Mouse (Mus musculus) liver, adult 2 months (tissue): ENCODE measurements at regions not wholly inside any gene's neighbourhood (a gene's known extent, or its start where the extent isn't known, plus 50 kb on each side); places are given as distances from the start of the nearest gene placed in this dataset.
A peak's percentile ranks its signal among the peaks of the same experiment; 100 is the strongest.

Experiments
- DNase-seq: peaks from one replicate; pipeline ENCODE4 v3.0.0-alpha.2; 2011; ENCODE audit warnings: low read depth, low spot score; ENCODE audit errors: extremely low read depth
- H3K27ac ChIP-seq: fragments of 200-500 bp; replicated peaks from 2 replicates; pipeline ENCODE4 v1.5.1; 2012; ENCODE audit warnings: low read depth, mild to moderate bottlenecking, control low read depth, inconsistent platforms, low read length; ENCODE audit not compliant: insufficient read depth
- H3K27me3 ChIP-seq: fragments of 200-500 bp; 2 replicates; pipeline ENCODE4 v1.6.1; 2012; ENCODE audit warnings: mild to moderate bottlenecking, moderate library complexity, low read length, inconsistent platforms; ENCODE audit not compliant: control insufficient read depth, insufficient read depth
- H3K36me3 ChIP-seq: fragments of 200-500 bp; 2 replicates; pipeline ENCODE4 v1.6.1; 2012; ENCODE audit warnings: low read length, inconsistent platforms; ENCODE audit not compliant: control insufficient read depth, insufficient read depth
- H3K4me1 ChIP-seq: fragments of 200-500 bp; 2 replicates; pipeline ENCODE4 v1.6.1; 2011; ENCODE audit warnings: low read length; ENCODE audit not compliant: control insufficient read depth, insufficient read depth
- H3K4me3 ChIP-seq: fragments of 200-500 bp; 2 replicates; pipeline ENCODE4 v1.5.1; 2011; ENCODE audit warnings: low read depth, mild to moderate bottlenecking, control low read depth, low read length, moderate library complexity; ENCODE audit not compliant: insufficient read depth
- H3K79me2 ChIP-seq: fragments of 200-500 bp; 2 replicates; pipeline ENCODE4 v1.6.1; 2012; ENCODE audit warnings: inconsistent platforms, mild to moderate bottlenecking, low read length, moderate library complexity; ENCODE audit not compliant: control insufficient read depth, insufficient read depth
- H3K9ac ChIP-seq: fragments of 200-500 bp; 2 replicates; pipeline ENCODE4 v1.6.1; 2012; ENCODE audit warnings: low read depth, mild to moderate bottlenecking, control low read depth, inconsistent platforms, low read length
- CTCF ChIP-seq: fragments of 200-500 bp; IDR thresholded peaks from 2 replicates; pipeline ENCODE4 v1.5.1; 2011; ENCODE audit warnings: low read depth, low read length, control low read depth
- POLR2A ChIP-seq: fragments of 200-500 bp; IDR thresholded peaks from 2 replicates; pipeline ENCODE4 v1.6.1; 2011; ENCODE audit warnings: low read length, control low read depth; ENCODE audit not compliant: insufficient read depth; ENCODE audit errors: extremely low read depth
- WGBS: fragments of 180-500 bp; shearing (Covaris S2); methylation state at CpG from one replicate; pipeline ENCODE4 v1.1.7; 2018; 5-methylcytosine and 5-hydroxymethylcytosine counted together

- Histone ChIP-seq H3K9ac (no peak overlapping the region), H3K36me3 (no peaks in the 10 kb centered on the region), H3K4me3 (no peak overlapping the region), H3K27ac (no peak overlapping the region), H3K4me1 (no peaks in the 10 kb centered on the region), H3K79me2 (no peaks in the 10 kb centered on the region), H3K27me3 (no peaks in the 10 kb centered on the region)
- no peak for DNase-seq
- TF ChIP-seq CTCF: no peak
- no peak for TF ChIP-seq POLR2A
- 88% methylated on average over 5 of the region's 5 CpGs for WGBS
Observed at GRCm38 (mm10) chrX:10878922-10879321, 164.1 kb downstream of the Mid1ip1 start.

DNA sequence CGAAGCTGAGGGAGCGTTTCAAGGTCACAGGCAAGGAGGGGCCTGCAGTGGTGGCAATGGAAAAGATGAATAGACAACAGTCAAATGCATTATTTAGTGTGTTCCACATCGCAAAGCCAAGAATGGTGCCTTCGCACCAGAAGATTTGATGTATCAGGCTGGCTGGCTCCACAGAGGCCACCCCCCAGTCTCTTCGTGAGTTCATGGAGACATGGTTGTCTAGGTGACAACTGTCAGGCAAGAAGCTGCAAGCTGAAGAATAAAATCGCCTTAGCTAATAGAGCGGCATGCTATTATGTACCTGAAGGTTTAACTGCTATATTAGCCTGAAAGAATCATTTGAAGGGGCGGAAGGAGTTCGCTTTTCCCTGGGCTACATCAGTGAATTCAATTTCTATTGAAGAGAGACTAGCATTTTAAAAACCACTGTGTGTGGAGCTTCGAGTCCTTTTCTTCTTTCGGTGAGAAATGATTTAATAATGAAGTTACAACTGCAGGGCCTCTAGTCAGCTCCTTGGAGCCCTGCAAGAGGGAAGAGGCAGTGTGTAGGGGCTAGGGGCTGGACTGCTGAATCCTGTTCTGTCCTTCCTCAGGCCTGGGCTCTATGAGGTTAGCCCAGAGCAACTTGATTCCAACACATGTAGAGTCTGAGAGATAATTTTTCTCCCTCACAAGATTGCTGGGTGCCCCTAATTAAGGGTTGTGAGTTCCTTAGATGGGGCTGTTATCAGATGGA, 169.1 kb downstream of the Mid1ip1 start:
- no peaks in the 10 kb centered on the region for H3K79me2 ChIP-seq
- 84% methylated on average over 11 of the region's 11 CpGs for WGBS
- no peaks in the 10 kb centered on the region for H3K4me1 ChIP-seq
- no peak overlapping the region for H3K9ac ChIP-seq
- no peaks in the 10 kb centered on the region for H3K36me3 ChIP-seq
- no peaks in the 10 kb centered on the region for H3K27me3 ChIP-seq
- no peak overlapping the region for H3K27ac ChIP-seq
- no peak overlapping the region for H3K4me3 ChIP-seq
- TF ChIP-seq CTCF (no peak), POLR2A (no peak)
- DNase-seq: no peak

DNA sequence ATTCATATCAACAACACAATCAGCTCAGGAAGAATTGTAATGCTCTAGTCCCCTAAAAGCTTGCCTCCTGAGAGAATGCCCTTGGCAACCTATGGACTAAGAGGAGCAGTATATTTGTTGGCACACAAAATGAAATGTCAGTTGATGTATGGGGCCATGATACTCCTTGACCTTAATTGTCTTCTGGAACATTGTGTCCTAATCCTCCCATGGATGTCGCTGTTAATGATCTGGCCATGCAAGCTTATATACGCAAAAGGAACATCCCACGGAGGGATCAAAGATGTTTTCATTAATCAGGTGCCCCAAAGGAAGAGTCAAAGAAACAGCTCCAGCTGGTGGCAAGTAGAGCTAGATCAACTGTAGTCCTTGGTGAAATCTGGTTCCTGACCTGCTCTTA, 178.0 kb downstream of the Mid1ip1 start:
- 92% methylated on average over 3 of the region's 3 CpGs for WGBS
- no peaks in the 10 kb centered on the region for H3K4me1 ChIP-seq
- H3K27me3 ChIP-seq: no peaks in the 10 kb centered on the region
- no peaks in the 10 kb centered on the region for H3K79me2 ChIP-seq
- no peak for TF ChIP-seq POLR2A
- TF ChIP-seq CTCF: no peak
- no peaks in the 10 kb centered on the region for H3K36me3 ChIP-seq
- no peak overlapping the region for H3K9ac ChIP-seq
- H3K27ac ChIP-seq: no peak overlapping the region
- no peak for DNase-seq
- no peak overlapping the region for H3K4me3 ChIP-seq

DNA sequence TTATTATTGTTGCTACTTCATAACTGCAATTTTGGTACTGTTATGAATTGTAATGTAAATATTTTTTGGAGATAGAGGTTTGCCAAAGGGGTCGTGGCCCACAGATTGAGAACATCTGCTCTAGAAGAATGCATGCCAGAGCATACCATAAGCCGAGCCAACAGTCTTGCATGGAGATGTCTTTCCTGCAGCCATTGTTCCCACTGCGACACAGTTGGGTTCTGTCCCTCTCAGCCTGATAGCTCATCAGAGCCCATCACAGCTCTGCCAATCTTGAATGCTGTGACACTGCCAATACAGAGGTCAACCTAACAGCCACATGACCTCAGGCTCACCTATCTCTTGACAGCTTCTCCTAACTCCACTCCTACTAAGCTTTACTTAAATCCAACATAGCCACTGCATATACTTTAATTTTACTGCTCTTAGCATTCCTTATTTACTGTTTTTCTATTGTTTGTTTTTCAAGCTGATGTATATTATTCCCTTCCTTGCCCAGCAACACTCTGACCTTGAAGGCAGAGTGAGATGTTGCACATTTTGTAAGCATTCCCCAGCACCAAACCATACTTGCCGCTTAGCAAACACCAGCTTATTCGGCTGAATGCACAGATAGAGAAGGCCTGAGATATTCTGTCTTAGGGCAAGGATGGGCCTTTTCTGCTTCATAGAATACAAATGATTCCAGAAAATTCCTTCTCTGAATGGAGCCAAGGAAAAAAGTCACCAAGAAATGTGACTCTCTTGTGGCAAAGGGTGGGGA, 181.6 kb downstream of the Mid1ip1 start:
- Histone ChIP-seq H3K4me3 (no peak overlapping the region), H3K4me1 (no peaks in the 10 kb centered on the region), H3K9ac (no peak overlapping the region), H3K27me3 (no peaks in the 10 kb centered on the region), H3K36me3 (no peaks in the 10 kb centered on the region), H3K27ac (no peak overlapping the region), H3K79me2 (no peaks in the 10 kb centered on the region)
- TF ChIP-seq CTCF: no peak
- no peak for TF ChIP-seq POLR2A
- WGBS: 83% methylated on average over 5 of the region's 5 CpGs
- no peak for DNase-seq

DNA sequence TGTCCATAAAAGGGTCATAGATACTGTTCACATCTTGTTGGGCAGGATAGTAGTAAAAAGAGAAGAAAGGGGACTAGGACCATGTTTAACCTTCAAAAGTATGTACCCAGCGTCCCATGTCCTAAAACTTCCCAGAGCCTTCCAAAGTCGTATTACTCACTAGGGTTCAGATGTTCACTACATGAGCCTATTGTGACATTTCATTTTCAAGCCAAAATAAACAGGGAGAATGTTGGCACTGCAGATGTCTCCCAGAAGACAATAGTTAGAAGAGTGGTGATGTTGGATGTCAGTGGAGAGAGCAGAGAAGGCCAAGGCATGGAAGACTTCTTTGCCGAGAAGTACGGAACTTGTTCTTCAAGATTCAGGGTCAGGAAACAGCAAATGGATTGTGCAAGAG, 187.9 kb downstream of the Mid1ip1 start:
- WGBS: 35% methylated on average over 4 of the region's 4 CpGs
- Histone ChIP-seq H3K79me2 (no peaks in the 10 kb centered on the region), H3K9ac (no peak overlapping the region), H3K36me3 (no peaks in the 10 kb centered on the region), H3K27ac (no peak overlapping the region), H3K27me3 (no peaks in the 10 kb centered on the region), H3K4me3 (no peak overlapping the region), H3K4me1 (no peaks in the 10 kb centered on the region)
- no peak for TF ChIP-seq CTCF
- TF ChIP-seq POLR2A: no peak
- peak; percentile 74 for DNase-seq

DNA sequence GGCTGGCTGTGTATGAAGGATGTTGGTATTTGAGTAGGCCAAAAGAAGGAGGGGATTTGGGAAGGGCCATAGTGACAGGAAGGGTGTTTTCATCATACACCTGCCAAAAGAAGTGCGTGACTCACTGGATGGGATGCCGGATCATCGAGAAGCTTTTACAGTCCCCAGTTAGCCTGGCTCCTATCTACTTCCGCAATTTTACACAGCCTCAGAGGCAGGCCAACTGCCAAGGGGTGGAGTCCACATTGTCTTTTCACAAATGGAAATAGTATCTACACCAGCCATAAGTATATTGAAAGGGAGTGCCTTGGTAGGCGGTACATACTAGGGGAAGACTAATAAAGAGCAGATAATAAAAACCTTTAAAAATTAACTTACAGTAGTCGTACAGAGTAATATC, 189.3 kb downstream of the Mid1ip1 start:
- TF ChIP-seq POLR2A (no peak), CTCF (no peak)
- 84% methylated on average over 6 of the region's 6 CpGs for WGBS

More for the DNA sequence above, 189.3 kb downstream of the Mid1ip1 start:
- Histone ChIP-seq H3K27me3 (no peaks in the 10 kb centered on the region), H3K79me2 (no peaks in the 10 kb centered on the region), H3K4me1 (no peaks in the 10 kb centered on the region), H3K9ac (no peak overlapping the region), H3K36me3 (no peaks in the 10 kb centered on the region), H3K4me3 (no peak overlapping the region), H3K27ac (no peak overlapping the region)
- no peak for DNase-seq
